Mouse (Mus musculus) cerebellum, adult 9-10 months (tissue): ENCODE measurements around the gene Zbtb7a.
"Not testable (repeated sequence)": the region's sequence is repeated elsewhere in the genome, so short reads cannot be mapped to it uniquely, and the experiment has no call there.

Experiments
- DNase-seq: peaks from one replicate; pipeline ENCODE4 v3.0.0; 2022

Zbtb7a gene

DNA sequence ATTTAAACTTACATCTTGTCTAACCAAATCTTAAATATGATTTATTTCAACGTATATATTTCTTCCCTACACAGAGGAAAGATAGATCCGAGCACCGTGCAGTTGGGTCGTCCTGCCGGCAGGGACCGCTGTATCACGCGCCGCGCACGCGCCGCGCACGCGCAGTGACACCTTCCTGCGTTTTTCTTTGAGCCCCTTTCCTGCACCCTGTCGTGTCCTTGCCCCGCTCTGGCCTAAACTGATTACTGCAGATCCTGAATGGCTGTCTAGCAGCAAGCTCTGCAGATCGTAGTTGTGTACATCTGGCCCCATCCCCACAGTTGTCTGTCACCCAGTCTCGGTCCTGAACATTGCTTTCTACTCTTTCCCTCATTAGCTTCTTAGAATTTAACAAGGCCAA, 38.1 kb downstream of the Zbtb7a start:
- DNase-seq: peak; percentile 85

DNA sequence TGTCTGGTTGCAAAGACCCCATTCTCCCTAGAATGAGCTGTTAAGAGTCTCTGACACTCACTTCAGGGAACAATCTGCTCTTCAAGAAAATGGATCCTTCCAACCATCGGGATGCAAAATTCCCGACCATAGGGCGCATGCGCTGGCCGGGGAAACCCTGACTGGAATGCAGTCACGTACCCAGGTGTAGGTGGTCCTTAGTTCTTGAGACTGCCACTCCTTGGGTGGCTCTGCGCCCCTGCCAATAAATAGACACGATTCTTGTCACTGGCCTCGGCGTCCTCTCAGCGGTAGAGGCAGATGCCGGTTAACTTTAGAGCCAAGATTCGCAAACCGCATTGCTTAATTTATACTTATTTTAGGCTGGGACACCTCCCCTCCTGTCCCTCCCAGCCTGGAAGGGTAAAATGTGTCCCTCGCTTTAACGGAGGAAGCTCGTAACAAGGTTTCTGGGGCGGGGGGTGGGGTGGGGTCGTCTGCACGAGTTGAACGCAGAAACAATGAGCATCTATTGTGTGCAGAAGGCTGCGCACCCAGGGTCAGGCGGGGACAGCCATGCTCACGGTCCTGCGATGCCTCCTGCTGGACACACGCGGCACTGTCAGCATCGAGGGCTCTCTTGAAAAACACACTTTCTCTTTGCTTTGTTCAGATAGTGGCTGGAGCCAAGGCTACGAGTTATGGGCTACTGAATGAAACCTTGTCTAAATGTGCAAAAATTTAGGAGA, 39.8 kb downstream of the Zbtb7a start:
- DNase-seq: peak; percentile 95

DNA sequence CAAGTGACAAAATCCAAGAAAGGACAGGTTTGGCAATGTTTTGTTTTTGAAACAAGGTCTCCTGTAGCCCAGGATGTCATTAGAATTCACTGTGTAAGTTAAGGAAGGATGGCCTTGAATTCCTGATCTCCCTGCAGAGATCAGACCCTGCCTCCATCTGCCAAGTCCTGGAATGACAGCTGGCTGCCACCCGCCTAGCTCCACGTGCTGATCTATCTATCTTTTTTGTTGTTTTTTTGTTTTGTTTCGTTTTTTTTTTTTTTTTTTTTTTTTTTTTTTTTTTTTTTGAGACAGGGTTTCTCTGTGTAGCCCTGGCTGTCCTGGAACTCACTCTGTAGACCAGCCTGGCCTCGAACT, 40.3 kb downstream of the Zbtb7a start:
- not testable (repeated sequence) for DNase-seq

DNA sequence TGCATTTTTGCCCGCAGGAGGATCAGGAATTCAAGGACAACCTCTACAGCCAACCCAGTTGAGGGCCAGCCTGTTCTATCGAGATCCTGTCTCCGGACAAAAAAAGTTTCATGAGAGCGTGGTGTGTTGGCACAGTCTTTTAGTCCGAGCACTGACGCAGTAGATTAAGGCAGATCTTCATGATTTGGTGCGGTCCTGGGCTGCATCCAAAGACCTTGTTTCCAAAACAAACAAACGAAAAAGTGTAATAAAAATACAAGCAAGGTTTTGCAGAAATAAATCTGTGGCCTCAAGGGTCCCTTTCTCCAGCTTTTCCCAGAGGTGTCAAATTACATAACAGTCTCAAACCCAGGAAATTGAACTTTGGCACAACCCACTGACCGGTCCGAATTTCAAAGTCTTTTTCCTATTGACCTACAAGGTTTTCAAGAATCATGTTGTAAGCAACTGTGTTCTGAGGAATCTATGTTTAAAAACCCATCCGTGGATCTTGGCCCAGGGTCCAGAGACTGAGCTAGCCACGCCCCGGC, 41.0 kb downstream of the Zbtb7a start:
- DNase-seq: no peak

DNA sequence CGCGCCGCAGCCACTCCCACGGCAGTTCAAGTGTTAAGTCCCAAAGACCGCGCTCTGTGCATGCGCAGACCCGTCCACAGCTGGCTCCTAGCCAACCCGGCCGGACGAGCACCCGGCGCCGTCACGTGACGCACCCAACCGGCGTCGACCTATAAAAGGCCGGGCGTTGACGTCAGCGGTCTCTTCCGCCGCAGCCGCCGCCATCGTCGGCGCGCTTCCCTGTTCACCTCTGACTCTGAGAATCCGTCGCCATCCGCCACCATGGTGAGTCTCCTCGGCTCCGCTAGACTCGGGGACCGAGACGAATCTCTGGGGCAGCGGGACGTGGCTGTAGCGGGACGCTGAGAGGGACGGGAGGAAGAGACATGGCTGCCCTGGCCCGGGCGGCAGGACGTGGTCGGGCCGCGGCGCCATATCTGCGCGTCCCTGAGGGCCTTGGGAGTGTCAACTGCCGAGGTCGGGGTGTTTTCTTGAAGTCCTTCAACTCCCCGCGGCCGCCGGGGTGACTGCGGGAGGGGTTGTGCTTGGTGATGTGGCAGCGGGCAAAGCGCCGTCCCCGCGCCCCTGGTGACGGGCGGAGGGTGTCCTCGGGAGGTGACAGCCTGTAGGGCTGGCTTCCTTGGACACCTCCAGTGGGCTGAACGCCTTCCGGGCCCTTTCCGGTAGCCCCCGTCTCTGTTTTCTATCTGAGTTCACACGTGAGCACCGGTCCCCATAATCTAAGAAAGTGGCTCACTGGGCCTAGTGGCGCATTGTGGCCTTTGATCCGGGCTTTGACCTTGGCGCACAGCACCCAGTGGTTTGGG, 41.6 kb downstream of the Zbtb7a start, which contains the start of gene Eef2:
Gene Eef2, plus strand, starts transcription at position 166 of the 806 bp plus-strand sequence.
- DNase-seq: peak; percentile 99

DNA sequence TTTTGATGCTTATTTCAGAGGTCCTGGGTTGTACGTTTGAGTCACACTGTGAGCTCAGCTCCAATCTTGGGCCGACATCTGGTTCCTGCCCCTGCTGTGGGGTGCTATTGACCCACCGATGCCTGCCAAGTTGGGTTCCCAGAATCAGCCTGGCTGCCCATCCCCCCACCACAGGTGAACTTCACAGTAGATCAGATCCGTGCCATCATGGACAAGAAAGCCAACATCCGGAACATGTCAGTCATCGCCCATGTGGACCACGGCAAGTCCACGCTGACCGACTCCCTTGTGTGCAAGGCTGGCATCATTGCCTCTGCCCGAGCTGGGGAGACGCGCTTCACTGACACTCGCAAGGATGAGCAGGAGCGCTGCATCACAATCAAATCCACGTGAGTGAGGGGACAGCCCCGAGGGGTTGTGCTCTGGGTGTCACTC, 42.5 kb downstream of the Zbtb7a start:
- peak; percentile 77 for DNase-seq

DNA sequence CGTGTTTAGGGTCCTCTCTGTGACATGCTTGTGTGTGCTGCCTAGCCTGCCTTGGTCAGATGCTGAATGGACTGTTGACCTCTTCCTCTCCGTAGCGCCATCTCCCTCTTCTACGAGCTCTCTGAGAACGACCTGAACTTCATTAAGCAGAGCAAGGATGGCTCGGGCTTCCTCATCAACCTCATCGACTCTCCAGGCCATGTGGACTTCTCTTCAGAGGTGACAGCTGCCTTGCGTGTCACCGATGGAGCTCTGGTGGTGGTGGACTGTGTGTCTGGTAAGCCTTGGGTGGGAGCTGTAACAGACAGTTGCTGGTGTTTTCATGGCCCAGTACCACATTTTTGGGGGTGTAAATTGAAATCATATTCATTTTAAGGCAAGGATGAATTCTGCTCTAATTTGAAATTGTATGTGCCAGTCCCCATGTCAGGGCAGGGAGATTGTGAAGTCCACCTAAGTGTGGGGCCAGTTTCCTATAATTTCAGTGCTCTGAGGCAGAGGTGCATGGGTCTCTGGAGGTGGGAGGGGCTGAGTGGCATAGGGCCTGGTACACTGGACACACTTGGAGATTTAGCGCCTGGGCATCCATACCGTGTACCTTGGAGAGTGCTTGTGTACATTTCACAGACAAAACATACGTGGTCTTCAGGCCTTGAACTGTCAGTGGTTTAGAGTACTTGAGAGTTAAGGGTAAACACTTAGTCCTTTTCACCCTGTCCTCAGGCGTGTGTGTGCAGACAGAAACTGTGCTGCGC, 43.1 kb downstream of the Zbtb7a start:
- peak; percentile 54 for DNase-seq

DNA sequence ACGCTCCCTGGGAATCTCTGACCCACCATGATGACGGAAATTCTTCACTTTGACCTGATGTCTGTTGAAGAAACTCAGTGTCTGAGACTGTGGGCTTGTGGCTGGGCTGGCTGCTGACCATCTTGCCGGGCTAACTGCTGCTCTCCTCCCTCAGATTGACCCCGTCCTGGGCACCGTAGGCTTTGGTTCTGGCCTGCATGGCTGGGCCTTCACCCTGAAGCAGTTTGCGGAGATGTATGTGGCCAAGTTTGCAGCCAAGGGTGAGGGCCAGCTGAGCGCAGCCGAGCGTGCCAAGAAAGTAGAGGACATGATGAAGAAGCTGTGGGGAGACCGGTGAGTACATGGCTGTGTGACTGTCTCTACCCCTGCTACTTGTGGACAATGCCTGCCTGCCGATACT, 43.9 kb downstream of the Zbtb7a start:
- DNase-seq: no peak

DNA sequence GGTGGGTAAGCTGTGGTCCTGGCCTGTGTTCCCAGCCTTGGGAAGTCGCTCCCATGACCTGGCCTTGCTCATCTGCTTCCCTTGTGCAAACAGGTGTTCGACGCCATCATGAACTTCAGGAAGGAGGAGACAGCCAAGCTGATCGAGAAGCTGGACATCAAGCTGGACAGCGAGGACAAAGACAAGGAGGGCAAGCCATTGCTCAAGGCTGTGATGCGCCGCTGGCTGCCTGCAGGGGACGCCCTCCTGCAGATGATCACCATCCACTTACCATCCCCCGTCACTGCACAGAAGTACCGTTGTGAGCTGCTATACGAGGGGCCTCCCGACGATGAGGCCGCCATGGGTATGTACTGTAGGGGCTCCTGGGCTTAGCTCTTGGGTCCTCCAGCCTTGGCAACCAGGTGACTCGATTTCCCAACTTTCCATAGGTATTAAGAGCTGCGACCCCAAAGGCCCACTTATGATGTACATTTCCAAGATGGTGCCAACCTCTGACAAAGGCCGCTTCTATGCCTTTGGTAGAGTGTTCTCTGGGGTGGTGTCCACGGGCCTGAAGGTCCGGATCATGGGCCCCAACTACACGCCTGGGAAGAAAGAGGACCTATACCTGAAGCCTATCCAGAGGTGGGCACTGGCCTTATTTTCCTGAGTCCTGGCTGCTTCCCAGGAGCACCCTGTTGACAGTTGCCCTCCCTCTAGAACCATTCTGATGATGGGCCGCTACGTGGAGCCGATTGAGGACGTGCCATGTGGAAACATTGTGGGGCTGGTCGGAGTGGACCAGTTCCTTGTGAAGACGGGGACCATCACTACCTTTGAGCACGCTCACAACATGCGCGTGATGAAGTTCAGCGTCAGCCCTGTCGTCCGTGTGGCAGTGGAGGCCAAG, 44.7 kb downstream of the Zbtb7a start:
- peak; percentile 56 for DNase-seq

DNA sequence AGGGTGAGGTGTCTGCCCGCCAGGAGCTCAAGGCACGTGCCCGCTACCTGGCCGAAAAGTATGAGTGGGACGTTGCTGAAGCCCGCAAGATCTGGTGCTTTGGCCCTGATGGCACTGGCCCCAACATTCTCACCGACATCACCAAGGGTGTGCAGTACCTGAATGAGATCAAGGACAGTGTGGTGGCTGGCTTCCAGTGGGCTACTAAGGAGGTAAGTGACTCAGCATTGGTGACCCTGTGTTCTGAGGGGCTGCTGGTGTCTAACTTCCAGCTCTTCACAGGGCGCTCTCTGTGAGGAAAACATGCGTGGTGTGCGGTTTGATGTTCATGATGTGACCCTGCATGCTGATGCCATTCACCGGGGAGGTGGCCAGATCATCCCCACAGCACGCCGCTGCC, 45.9 kb downstream of the Zbtb7a start:
- peak; percentile 52 for DNase-seq

DNA sequence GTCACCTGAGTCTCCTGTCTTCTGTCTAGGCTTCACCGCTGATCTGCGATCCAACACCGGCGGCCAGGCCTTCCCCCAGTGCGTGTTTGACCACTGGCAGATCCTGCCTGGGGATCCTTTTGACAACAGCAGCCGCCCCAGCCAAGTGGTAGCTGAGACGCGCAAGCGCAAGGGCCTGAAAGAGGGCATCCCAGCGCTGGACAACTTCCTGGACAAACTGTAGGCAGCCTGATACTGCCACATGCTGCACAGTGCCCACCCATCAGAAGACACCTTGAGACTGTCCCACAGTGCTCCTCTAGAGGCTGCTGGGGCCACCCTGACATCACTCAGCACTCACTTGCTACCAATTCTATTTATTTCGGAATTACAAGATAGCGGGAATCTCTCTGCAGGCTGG, 46.8 kb downstream of the Zbtb7a start:
- DNase-seq: peak; percentile 55

DNA sequence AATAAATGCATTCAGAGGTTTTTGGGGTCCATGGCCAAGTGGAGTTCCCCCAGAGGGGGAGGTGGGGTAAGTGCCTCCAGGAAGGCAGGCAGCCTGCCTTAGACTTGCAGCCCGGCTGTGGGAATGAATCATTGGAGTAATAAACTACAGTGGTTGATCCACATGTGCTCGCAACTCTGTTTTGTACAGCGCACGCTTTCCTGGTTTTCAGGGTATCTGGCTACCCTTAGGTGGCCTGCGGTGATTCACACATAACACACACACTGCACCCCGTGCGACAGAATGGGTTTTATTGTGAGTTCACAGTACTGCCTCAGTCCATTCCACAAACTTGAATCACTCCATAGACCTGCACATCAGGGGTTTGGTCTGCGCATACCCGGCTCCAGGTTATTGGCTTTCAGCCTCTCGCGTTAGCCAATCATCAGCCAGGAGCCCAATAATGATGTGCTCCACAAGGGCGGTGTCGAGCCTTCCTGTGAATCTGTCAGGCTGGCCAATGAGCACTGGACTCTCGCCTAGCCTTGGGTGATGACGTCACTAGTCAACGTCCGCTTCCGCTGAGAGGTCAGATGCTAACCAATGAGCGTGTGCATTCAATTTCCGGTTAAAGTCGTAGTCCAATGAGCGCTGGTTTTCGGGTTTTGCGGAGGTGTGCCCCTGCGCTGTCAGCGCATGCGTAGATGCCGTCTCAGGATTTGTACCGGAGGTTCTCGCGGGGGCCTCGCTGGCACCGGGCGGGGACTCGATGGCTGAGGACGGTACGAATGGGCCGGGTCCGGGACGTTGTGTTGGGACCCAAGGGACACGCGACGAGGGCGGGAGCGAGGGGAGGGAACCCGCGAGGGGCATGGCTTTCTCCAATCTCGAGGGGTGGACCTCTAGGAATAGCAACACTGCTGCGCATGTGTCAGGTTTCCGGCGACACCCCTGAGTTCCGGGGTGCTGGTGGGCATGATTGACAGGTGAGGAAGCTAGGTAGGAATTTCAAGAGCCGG, 47.6 kb downstream of the Zbtb7a start, which contains the start of gene Dapk3:
Gene Dapk3, plus strand, starts transcription at position 670 of the 998 bp plus-strand sequence.
- peak; percentile 99 for DNase-seq

DNA sequence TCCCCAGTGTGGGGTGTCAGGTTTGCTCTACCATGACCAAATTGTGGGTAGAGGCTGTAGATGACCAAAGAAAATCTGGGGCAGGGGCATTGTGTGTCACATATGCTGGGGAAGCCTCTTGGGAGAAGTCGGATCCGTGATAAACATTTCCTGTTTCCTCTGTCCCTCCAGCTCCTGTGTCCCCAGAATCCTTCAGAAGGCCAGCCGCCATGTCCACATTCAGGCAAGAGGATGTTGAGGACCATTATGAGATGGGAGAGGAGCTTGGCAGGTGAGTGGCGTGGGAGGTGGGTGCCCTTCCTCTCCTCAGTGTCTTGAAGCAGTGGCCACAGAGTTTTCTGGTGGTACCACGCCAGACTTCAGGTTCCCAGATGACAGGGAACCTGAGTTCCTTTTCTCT, 48.8 kb downstream of the Zbtb7a start, which contains the start of gene 4930442H23Rik:
Gene 4930442H23Rik, minus strand, starts transcription at position 45 of the 400 bp plus-strand sequence.
- peak; percentile 47 for DNase-seq

DNA sequence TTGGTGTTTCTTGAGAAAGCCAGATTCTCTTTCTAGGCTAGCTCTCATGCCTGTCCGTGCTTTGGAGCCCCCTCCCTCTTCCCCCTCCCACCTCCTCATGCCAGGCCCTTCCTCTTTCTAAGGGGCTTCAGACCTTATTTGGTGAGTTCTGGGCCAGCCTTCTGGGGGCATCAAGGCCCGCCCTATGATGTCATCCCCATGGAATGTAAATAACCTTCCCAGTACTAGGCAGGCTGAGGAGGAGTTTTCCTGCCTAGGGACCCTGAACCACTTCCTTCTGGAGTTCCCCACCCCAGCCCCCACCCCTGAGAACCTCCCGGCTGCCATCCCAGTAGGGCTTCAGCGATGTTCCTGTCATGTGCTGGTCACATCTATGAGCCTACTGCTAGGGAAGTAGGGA, 49.7 kb downstream of the Zbtb7a start:
- DNase-seq: no peak

DNA sequence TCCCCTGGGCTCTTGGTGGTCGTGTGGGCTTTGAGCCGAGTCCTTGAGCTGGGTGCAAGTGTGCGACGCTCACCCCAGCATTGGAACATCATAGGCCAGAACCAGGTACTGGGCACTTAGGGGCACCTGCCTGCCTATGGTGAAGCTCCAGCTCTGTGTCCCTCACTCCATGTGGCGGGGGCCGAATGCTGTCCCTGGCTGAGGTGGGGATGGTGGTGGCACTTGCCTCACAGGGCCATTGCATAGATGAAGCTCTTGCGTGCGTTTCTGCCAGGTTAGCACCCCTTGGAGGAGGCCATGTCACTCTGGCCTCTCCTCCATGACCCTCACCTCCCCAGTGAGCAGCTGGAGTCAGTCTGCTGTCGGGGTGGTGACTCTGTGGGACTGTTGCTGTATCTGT, 52.1 kb downstream of the Zbtb7a start:
- no peak for DNase-seq

DNA sequence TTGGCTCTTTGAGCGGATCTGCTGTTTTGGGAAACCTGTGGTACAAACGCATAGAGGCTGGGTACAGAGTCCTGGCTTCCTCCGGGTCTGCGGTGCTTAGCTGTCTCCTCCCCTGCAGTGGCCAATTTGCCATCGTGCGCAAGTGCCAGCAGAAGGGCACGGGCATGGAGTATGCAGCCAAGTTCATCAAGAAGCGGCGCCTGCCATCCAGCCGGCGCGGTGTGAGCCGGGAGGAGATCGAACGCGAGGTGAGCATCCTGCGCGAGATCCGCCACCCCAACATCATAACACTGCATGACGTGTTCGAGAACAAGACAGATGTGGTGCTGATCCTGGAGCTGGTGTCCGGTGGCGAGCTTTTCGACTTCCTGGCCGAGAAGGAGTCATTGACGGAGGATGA, 54.8 kb downstream of the Zbtb7a start:
- DNase-seq: peak; percentile 38

DNA sequence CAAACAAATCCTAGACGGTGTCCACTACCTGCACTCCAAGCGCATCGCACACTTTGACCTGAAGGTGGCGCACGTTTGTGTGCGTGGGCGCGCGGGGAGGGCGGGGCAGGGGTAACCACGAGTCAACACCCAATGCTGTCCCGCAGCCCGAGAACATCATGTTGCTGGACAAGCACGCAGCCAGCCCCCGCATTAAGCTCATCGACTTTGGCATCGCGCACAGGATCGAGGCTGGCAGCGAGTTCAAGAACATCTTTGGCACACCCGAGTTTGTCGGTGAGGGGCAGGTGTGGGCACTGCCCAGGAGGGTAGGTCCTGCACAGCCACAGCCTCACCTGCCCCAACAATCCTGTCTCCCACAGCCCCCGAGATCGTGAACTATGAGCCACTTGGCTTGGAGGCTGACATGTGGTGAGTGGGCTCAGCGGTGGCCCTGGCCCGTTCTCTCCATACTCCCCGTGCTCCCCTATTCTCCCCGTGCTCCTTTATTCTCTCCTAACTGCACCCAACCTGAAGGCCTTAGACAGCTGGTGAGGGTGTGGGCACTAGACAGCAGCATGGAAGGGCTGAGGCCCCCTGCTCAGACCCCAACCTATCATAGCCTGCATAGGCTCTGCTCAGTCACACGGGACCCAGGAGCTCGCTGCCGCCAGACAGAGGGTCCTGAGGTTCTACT, 55.4 kb downstream of the Zbtb7a start:
- peak; percentile 61 for DNase-seq

DNA sequence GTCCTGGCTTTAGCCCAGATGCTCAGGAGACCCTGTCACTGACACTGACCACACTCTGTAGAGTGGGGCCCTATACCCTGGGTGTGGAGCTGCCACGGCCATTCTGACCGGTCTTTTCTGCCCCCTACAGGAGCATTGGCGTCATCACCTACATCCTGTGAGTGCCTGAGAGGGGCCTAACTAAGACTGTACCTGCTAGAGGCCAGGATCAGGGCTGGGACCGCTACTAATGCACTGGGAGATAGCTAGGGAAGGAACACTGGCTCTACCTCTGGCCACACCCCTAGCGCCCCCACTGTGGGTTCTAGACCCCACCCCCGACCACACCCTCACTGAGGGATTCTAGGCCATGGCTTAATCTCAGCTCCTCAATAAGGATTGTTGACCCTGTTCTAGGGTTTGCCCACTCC, 55.9 kb downstream of the Zbtb7a start:
- peak; percentile 54 for DNase-seq

DNA sequence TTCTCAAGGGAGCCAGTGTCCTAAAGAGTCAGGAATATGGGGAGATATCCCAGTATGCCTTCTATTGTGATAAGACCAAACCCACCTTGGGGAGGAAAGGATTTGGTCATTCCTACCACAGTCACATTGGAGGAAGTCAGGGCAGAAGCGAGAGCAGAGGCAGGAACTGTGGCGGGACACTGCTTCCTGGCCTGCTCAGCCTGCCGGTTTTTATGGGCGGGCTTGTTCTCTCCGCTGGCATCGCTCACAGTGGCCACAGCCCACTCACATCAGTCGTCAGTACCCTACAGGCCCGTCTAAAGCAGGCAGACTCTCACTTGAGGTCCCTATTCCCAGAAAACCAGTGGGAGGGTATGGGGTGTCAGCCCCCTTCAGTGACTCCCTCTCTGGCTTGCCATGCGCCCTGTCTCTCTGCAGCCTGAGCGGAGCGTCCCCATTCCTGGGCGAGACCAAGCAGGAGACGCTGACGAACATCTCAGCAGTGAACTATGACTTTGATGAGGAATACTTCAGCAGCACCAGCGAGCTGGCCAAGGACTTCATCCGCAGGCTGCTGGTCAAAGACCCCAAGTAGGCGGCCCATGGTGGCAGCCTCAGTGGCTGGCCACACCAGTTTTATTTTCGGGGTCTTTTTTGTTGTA, 56.4 kb downstream of the Zbtb7a start:
- DNase-seq: peak; percentile 55
